Mouse (Mus musculus) thymus, postnatal 10 days (tissue): ENCODE results near the gene Rps6.
"Not testable (repeated sequence)": the region's sequence is repeated elsewhere in the genome, so short reads cannot be mapped to it uniquely, and the experiment has no call there.

Experiments used
- DNase-seq, 2 experiments: peaks; one replicate each; pipeline ENCODE4 v3.0.0; 2021; ENCODE audit warnings: low spot score in 2 of 2

The Rps6 gene

GRCm38 (mm10) chr4:86852018-86852417 is 5.2 kb downstream of the Rps6 start:
- DNase-seq, result no peak

- no peak for DNase-seq
These were observed 5.9 kb downstream of the Rps6 start for GRCm38 (mm10) chr4:86851331-86851730.

GRCm38 (mm10) chr4:86847246-86847645 is 10.0 kb downstream of the Rps6 start:
- DNase-seq, result no peak

- no peak for DNase-seq
These were observed 11.8 kb downstream of the Rps6 start for GRCm38 (mm10) chr4:86845384-86845783.

- DNase-seq, result not testable (repeated sequence)
These were observed 16.1 kb downstream of the Rps6 start for GRCm38 (mm10) chr4:86841141-86841540.

GRCm38 (mm10) chr4:86831896-86832295 is 25.3 kb downstream of the Rps6 start:
- no peak for DNase-seq

- no peak for DNase-seq
These were observed 32.1 kb downstream of the Rps6 start for GRCm38 (mm10) chr4:86825143-86825542.

GRCm38 (mm10) chr4:86823169-86823568 is 34.0 kb downstream of the Rps6 start:
- peak; percentile 12 to 39 for DNase-seq

GRCm38 (mm10) chr4:86814850-86815249 is 42.4 kb downstream of the Rps6 start:
- no peak for DNase-seq

- DNase-seq, result peak in 1 of 2 experiments; percentile 5
These were observed 46.6 kb downstream of the Rps6 start for GRCm38 (mm10) chr4:86810604-86811003.
